Mouse (Mus musculus): ENCODE results near the gene Gsn.
A peak's percentile ranks its signal among the peaks of the same experiment; 100 is the strongest.

GRCm38 (mm10) chr2:35322404-35323164 lies 66.4 kb downstream of the Gsn start:
- TF ChIP-seq POLR2A (IDR thresholded peaks at IDR 0.05; ENCODE audit: insufficient read length, low read depth) (no peak), MYOD1 (IDR thresholded peaks at IDR 0.05; ENCODE audit: control insufficient read depth in 1 of 3, insufficient read length in 2 of 3, low read depth in 2 of 3) (peak in 2 of 3 experiments; percentile 26 to 36), USF1 (IDR thresholded peaks at IDR 0.05; ENCODE audit: low read depth) (no peak), E2F4 (IDR thresholded peaks at IDR 0.05; ENCODE audit: insufficient read depth) (no peak), SRF (IDR thresholded peaks at IDR 0.05; ENCODE audit: control insufficient read depth, insufficient read length, low read depth) (no peak), MAX (IDR thresholded peaks at IDR 0.05; ENCODE audit: low read depth) (no peak)
